Mouse (Mus musculus) liver, adult (tissue): Measurements from ENCODE around the gene E330034G19Rik.

Experiments
- GATA4 ChIP-seq: IDR thresholded peaks from 2 replicates; pipeline ENCODE4 v1.6.1; 2014; ENCODE audit warnings: mild to moderate bottlenecking, low read length; ENCODE audit not compliant: insufficient replicate concordance

The E330034G19Rik gene

DNA sequence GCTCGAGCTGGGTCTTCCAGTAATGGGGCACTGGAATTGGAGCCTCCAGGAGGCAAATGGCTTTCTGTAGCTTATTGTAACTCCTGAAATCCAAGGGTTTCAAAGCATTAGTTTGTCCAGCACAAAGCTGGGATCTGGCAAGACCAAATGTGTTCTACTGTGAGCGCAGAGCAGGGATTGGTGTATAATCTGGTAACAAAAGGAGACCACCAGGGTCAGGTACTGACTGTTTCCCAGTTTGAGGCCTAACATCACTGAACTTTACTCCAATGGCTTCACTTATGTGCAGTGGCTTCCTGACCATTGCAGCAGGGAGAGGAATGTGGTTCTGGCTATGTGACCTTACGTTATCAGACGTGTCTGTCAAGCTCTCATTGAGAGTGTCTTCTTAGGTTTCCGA, 617 bp downstream of the E330034G19Rik start:
- TF ChIP-seq GATA4 = no peak

DNA sequence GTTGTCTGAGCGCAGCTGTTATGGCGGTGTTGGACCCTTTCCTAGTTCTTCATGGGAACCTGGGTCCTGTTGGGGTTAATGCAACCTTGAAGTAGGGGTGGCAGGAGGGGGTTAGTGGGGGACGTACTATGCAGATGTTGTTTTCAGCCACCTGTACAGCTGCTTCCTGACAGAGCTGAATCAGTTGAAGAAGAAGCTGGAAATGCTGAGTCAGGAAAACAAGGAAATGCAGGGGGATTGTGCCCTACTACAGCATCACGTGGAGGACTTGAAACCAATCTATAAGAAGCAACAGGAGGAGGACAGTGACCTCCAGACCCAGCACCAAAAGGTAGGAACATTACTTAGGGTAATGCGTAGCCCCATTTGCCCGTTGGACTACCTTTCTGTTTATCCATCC, 13.7 kb downstream of the E330034G19Rik start:
- no peak for TF ChIP-seq GATA4

DNA sequence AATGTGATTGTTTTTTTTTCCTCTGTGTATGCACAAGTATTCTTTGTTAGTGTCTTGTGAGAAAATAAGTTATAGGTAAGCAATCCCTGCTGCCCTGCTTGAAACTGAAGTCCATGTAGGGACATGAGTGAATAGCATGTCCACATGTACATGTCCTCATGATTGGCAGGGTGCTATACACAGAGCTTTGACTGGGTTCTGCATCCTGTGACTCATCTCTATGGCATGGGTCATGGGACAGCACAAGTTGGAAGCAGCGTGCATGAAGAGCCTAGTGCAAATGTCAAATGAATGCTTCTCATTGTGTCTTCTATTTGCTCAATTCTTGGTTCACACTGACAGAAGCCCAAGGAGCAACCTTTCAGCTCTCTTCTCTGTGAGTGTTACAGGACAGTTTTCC, 14.1 kb downstream of the E330034G19Rik start:
- TF ChIP-seq GATA4 = no peak

DNA sequence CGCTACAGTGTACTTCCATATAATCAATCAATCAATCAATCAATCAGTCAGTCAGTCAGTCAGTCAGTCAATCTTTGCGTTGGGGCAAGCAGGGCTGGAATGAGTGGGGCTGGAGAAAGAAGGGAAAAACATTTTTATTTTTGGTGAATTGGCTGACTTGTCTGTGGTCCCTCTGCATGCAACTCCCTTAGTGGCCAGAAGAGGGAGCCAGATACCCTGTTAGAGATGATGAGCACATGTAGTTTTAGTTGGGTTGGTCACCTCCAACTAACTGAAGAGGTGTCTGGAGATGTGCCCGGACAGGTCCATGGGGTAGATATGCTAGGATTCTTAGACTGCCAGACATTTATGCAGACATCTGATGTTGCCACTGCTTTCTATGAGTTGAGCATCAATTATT, 18.1 kb downstream of the E330034G19Rik start:
- TF ChIP-seq GATA4 = no peak

DNA sequence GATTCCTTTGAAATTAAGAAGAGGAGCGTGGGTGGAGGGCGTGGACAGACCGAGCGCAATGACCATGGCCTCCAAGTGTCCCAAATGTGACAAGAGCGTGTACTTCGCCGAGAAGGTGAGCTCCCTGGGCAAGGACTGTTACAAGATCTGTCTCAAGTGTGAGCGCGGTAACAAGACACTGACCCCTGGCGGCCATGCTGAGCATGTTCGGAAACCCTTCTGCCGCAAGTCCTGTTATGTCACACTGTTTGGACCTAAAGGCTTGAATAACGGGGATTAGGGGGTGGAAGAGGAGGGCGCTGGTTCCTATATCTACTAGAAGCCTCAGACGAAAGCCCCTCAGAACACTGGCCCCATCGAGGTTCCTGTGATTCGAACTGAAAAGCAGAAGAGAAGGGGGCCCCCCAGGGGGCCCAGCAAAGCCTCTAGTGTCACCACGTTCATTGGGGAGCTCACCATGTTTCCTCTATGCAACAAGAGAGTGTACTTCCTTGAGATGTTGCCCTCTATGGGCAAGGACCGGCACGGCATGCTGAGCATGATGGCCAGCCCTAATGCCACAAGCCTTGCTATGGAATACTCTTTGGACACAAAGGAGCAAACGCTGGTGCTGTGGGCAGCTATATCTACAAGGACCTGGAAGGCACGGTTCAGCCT, 65.4 kb downstream of the E330034G19Rik start:
- TF ChIP-seq GATA4 = no peak
